Mouse (Mus musculus): ENCODE measurements around the gene Sema3a. TPM values are rescaled to one million over a fixed set of nuclear protein-coding genes. Genes with fewer than 3 reads are reported as not detected.

The Sema3a gene
- total RNA-seq (2015; ENCODE audit: low replicate concordance) (not detected in 2 replicates), total RNA-seq (2017; ENCODE audit: low replicate concordance) (not detected in 2 replicates)

DNA sequence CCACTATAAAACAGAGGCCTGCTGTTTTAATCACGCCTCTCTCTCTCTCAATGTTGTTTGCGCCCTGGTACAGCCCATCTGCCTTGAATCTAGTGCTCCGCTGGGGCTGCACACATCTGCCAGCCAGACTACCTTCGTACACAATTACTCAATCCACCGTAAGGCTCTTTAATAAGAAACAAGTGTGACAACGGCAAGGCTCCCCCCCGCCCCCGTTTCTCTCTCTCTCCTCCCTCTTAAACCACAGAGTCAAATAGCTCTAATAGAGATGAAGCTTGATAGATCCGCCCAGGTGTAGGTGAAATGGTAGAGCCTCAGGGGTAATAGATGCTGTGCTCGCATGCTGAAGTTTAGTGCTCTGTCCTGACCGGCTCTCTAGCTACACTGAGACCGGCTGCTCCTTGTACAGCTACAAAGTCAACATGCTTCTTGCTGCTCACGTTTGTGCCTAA lies at the start of gene Sema3a:
TSS of gene Sema3a (plus strand) at position 174 of the 452 bp plus-strand sequence.
- no peak for ATAC-seq (replicated peaks; ENCODE audit: low FRiP score, poor library complexity, severe bottlenecking)

DNA sequence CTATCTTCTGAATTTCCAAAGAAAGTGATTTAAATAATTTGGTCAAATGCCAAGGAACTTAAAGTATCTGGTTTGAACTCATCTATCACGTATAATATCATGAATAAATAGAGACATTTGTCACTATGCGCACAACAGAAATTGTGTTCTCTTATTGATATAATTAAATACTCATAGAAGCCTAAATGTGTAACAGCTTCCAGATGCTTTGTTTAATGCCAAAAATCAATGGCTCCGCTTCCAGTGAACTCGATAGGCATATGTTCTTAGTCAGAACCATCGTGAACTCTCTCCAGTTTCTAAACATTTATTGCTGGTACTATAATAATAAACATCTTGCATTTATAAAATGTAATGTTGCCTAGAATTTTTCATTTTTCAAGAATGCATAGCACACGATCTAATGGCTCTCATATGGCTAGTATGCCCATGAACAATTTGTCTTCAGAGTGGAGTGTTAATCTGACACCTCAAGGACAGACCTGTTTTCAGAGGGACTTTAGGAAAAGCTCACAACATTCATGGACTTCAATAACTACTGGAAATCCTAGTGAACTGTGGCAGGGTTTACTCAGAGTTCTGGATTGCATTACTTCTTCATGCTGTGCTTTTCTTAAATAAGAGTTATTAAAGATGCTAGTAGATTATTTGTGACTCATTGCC lies 40.3 kb upstream of the Sema3a start:
- ATAC-seq (replicated peaks; ENCODE audit: low FRiP score, poor library complexity, severe bottlenecking), result no peak

DNA sequence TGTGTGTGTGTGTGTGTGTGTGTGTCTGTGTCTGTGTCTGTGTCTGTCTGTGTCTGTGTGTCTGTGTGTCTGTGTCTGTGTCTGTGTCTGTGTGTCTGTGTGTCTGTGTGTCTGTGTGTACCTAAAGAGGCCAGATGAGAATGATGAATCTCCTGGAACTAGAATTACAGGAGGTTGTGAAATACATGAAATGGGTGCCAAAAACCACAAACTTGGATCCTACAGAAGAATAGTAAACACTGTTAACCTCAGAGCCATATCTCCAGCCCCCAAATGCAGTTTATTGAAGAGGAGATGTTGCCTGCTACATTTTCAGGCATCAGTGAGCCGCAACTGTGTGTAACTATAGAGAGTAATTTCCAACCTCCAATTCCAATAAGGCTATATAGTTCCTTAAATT lies 34.8 kb upstream of the Sema3a start:
- no peak for ATAC-seq (replicated peaks; ENCODE audit: low FRiP score, poor library complexity, severe bottlenecking)

DNA sequence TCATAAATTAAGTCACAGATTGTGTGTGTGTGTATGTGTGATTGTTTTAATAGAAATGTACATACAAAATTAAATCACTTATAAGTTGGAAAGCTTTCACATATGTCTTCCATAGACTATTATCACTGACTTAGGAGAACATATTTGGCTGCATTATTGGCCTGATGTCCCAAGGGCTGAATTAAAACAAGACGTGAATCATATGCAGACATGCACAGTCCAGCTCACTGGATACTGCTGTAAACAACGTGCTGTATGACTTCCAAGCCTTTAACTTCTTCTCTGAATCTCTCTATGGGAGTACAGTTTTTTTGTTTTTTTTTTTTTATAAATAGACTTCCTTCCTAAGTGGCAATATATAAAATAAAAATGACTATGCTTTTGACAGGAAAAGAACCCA lies 15.7 kb upstream of the Sema3a start:
- no peak for ATAC-seq (replicated peaks; ENCODE audit: low FRiP score, poor library complexity, severe bottlenecking)

DNA sequence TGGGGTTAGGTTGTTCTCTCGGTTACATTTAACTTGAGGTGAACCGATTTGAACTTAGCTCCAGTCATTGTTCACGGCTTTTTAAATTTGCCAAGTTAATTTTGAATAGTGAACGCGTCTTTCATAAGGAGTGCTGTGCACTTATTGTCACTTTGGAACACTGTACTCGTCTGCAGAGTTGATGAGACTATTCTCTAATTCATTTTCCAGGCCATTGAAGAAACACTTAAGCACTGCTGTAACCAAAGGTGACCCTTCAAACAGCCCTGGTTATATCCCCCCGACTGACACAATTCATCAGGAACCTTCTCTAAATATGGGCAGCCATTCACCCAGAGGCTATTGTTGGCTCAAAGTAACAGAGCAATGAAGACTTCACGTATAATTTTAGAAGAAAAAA lies 8.0 kb upstream of the Sema3a start:
- ATAC-seq (replicated peaks; ENCODE audit: low FRiP score, poor library complexity, severe bottlenecking), result no peak

DNA sequence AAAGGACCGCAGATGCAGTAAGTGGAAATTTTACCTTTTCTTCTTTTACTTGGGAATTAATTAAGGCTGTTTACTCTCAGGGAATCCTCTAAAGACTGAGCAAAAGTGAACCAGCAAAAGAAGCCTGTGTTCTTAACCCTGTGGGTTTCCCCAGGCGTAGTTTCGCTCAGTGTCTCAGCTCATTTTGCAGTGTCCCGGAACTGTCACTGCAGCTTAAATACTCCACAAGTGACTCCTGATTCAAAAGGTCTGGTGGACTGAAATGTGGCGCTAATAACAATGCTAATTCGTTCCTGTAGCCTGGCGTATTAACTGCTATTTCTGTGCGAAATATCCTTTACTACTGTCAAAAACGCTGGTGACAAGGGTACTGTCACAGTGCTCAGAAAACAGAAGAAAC lies 543 bp downstream of the Sema3a start:
- no peak for ATAC-seq (replicated peaks; ENCODE audit: low FRiP score, poor library complexity, severe bottlenecking)

DNA sequence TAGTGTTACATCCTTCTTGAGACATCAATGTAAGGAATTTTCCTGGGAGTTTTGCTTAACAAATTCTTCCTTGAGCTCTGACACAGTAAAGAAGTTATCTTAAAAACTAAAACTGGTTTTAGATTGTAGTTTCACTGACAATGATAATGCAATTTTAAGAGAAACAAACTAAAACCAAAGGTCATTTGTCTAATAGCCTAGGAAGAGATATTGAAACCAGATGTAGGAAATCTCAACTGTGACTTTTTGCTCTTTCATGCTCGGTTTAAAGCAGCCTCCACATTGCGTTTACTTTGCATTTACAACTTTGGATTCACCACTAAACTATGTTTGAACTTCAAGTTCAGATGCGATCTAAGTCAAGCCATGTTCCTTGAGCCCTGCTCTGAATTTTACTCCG lies 982 bp downstream of the Sema3a start:
- ATAC-seq (replicated peaks; ENCODE audit: low FRiP score, poor library complexity, severe bottlenecking), result no peak

DNA sequence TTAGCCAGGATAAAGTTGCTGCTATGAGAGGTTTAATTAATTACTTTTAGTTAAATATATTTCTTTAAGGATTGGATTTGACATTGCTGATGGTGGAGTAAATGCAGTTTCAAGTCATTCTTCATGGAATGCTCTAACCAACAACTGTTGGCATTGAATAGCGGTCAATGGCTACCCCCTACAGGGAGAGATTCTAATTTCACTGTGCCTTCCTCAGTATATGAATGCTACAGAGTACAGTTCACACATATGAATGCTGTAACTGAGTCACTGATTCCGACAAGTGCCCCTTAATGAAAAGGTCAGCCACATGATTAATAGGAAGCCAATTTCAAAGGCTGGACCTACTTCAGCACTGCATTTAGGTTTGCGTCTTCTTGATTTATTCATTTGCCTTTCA lies 1.9 kb downstream of the Sema3a start:
- ATAC-seq (replicated peaks; ENCODE audit: low FRiP score, poor library complexity, severe bottlenecking), result no peak

DNA sequence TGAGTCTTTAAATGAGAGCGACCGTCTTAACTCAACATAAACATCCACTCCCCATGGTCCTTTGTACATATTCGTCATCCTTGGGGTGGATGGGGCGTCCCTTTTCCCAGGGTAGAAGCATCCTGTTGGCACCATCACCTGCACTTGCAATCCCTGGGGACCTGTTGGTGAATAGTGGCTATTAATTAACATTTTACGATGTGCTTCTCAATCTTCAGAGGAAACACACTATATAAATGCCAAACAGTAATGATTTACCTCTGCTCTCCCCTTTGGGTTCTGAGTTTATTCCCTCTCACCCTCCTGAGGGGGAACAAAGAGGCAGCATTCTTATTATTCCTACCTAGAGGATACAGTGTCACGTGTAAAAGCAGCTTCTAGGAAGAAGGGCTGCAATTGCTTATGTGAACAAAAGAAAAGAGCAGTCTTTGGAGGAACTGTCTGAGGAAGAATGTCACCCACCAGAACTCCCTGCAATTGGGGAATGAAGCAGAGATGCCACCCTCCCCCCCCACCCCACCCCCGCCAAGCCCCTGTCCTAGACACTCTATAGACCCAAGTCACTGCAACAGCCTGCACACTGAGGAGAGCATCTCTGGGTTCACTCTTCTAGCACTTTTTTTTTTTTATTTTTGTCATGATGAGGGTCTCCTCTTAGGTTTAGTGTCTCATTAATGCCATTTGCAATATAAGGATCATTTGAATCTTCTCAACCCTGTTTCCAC lies 19.7 kb downstream of the Sema3a start:
- no peak for ATAC-seq (replicated peaks; ENCODE audit: low FRiP score, poor library complexity, severe bottlenecking)

DNA sequence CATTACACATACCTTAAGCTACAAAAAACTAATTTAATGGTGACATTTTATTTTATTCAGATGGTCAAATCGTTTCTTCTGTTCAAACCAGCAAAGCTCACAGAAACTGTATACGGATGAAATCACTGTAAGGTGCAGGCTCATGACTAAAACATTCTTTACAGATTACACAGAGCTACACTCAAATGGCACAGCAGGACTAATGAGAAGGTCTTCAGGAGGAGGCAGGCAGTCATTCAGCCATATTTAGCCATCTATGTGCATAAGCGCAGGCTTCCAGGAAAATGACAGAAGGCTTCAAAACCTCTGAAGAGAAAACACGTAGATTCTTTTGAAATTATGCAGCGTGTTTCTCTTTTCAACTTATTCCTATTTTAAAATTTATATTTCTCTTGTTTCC lies 24.7 kb downstream of the Sema3a start:
- no peak for ATAC-seq (replicated peaks; ENCODE audit: low FRiP score, poor library complexity, severe bottlenecking)

DNA sequence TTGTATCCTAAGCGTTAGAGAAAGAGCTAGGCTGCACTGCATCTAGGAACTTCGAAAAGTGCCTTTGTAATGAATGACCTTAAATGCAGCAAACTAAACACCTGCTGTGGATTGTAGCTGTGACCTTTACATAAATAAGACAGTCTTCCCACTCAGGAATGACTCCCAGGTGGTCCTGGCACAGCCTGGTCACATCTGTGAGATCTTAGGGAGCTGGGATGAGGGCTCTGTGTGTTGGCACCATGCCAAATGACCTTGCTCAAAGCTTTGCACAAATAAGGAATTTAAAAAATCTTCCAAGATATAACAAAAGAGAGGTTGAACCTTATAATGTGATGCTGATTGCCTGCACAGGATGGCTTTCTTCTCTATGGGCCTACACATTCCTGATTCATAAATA lies 25.8 kb downstream of the Sema3a start:
- no peak for ATAC-seq (replicated peaks; ENCODE audit: low FRiP score, poor library complexity, severe bottlenecking)

DNA sequence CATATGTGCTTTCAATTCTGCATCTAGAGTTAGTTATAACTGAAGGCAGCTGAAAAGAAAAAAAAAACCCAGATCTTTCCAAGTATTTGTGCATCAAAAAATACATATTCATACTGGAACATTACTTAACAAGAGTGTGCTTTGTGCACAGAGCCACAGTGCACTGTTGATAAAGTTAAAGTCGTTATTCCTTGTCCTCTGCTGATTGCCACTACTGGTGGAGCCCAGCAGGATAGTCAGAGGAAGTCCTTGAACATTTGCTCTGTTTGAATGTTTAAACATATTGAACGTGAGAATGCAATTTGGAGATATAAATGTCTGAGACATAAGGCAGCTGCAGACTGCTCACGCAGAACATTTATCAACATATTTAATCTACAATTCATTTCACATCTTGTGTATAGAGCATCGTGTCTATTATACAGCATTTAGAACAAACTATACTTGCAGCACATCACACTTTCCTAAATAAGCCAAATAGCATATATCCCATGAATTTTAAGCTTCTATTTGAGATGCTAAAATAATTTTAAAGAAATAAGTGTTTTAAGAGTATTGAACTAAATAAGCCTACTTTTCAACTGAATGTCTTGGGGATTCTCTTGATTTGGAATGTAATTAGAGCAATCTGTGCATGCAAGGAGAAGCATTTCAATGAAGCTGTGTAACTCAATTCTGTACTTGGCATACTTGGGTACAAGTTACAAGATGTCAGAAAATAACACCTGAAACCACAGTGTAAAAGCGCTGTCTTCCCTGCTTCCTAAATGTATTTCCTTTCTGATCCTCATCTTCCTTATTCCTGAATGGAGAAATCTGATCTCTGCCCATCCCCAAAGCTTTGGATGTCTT lies 32.8 kb downstream of the Sema3a start:
- no peak for ATAC-seq (replicated peaks; ENCODE audit: low FRiP score, poor library complexity, severe bottlenecking)

DNA sequence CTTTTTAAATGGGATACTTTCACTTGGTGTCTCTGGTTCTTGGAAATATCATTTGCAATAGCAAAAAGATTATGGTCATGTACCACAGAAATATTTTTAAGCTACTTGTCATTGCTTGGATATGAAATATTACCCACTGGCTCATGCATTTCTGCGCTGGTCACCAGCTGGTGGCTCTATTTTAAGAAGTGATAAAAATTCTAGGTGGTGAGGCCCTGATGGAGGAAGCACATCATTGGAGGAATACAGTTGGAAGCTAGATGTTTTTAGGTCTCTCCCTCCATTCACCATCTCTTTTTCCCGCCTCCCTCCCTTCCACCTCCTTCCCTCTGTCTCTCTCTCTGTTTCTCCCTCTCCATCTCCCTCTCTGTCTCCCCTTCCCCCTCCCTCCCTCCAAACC lies 57.0 kb downstream of the Sema3a start:
- ATAC-seq (replicated peaks; ENCODE audit: low FRiP score, poor library complexity, severe bottlenecking), result no peak

DNA sequence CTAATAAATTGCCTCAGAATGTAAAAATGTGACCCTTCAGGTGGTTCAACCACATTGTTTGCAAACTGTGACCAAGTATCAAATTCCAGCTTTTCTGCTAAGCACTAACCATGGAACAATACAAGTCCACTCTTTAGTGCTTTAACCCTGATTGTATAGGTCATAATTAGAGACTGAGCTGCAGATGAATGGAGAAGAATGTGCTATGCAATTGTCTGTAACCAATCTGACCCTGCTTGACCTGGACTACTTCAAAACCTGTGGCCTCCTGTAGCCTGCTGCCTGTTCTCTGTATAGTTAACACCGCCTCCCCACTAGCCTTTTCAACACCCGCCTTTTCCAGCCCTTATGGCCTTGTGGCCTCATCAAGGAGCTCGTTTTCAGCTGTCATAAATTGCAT lies 72.7 kb downstream of the Sema3a start:
- ATAC-seq (replicated peaks; ENCODE audit: low FRiP score, poor library complexity, severe bottlenecking), result no peak

DNA sequence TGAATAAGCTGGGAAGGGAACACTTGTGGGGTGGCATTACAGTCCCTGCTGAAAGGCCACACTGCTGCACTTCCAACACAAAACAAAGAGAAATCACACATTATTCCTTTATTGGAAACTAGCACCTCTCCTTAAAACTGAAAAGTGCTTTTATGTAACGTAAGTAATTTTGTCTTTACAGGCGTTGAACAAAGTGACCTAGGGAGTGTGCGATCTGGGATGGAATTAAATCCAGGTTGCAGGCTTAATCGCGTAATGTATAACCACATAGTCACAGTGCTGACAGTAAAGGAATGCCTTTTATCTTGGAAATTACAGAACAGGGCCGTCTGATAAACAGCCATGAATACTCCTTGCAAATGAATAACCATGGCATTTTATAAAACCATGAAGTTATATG lies 74.5 kb downstream of the Sema3a start:
- no peak for ATAC-seq (replicated peaks; ENCODE audit: low FRiP score, poor library complexity, severe bottlenecking)

DNA sequence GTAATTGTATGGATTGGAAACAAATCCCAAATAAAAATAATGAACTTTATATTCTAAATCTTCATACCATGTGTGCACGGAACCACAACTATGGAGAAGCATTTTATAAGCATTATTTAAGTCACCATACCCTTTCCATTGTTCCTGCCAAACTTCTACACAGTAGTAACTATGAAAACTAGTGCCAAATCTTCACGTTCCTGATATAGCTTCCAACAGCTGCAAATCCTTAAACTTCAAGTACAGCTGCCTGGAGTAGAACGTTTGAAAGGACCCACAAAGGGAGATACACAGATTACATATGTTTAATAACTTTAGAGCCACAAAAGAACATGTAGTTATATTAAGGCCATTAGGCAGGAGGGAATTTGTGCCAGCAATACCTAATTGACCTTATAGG lies 130.1 kb downstream of the Sema3a start:
- ATAC-seq (replicated peaks; ENCODE audit: low FRiP score, poor library complexity, severe bottlenecking), result no peak

DNA sequence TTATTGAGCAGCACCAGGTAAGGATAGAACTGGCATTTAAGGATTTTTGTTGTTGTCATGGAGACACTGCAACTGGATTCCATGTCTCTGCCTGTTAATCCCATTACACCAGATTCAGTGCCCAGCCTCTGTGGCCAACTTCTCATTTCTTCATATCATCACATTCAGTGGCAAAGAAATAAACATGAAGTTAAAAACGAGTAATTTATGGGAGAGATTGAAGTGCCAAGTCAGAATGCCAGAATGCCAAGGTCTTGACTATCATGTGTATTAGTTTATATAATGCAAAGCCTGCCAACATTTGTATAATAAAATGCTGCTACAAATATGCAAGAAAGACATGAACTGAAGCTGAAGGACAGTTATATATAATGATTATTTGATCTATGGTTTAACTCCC lies 131.1 kb downstream of the Sema3a start:
- no peak for ATAC-seq (replicated peaks; ENCODE audit: low FRiP score, poor library complexity, severe bottlenecking)

DNA sequence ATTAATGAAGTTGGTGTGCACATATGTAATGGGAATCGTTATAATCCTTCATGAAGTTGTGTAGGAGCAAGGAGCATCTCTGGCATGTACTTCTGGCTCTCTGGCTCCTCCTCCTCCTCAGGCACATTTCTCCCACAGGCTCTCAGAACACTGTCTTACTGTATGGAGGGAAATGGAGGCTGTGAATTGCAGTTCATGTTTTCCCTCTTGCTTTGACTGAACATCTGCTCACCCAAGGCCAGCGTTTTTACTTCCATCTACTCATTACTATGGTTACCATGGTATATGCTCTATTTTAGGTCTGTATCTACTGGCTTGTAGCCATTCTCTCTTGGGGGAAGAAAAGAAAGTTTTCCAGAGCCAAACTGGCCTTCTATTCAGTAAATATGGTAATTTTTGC lies 137.9 kb downstream of the Sema3a start:
- no peak for ATAC-seq (replicated peaks; ENCODE audit: low FRiP score, poor library complexity, severe bottlenecking)

DNA sequence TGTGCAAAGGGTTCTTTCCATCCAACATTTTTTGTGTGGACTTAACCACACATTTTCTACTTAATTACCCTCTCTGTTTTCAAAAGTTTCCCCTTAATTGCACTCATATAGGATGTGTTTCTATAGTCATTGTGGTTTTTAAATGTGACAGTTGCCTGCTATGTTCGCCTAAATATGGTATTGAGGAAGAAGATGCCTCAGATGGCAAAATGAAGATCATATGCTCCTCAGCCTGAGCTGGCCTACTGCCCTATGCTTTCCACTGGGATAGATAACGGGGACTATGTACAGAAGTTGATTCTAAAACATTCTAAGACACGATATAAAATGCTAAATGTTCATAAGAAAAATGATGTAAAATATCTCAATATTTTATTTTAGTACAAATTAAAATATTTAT lies 138.3 kb downstream of the Sema3a start:
- no peak for ATAC-seq (replicated peaks; ENCODE audit: low FRiP score, poor library complexity, severe bottlenecking)

DNA sequence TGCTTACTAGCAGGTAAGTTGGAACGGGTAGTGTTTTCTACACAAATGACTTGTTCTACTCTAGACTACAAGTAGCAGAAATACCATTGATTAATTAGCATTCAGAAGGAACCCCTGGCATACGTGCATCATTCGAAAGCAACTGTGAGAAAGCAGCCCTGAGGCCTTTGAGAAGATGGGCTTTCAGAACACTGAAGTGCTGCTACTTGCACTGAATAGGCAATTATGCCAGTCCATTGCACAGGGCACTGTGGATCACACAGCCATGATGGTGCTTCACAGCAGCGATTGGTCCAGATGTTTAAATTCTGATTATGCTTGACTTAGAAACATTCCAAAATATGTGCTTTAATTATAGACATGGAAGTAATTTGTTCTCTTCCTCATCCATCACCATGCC lies 187.5 kb downstream of the Sema3a start:
- no peak for ATAC-seq (replicated peaks; ENCODE audit: low FRiP score, poor library complexity, severe bottlenecking)

DNA sequence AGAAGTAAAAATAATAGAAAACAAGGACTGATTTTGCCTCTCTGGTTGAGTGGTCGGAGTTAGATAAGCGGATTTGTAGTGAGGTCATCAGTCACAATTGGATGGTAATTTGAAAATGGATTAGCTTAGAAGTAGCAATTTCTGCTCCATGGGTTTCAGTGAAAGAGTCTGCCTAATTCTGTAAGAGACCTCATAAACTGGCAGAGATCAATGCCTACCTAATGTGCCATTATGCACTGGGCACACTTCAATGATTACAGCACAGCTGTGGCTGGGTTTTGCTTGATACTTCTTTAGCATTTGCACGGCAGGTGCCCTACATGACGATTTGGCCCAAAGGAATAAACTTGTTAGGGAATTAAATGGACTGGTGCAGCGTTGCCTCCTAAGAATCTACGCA lies 188.8 kb downstream of the Sema3a start:
- ATAC-seq (replicated peaks; ENCODE audit: low FRiP score, poor library complexity, severe bottlenecking), result no peak

Measured in erythroblast, adult 5-6 weeks (primary cell).